Mouse (Mus musculus) cerebellum, adult 2 months (tissue): ENCODE results near the gene Bpgm.

ENCODE experiments used
- CTCF ChIP-seq: fragments of 200-500 bp; IDR thresholded peaks from 2 replicates; pipeline ENCODE4 v1.5.1; 2011; ENCODE audit warnings: low read depth, mild to moderate bottlenecking, control low read depth, low read length, moderate library complexity, borderline replicate concordance; ENCODE audit not compliant: insufficient read depth
- POLR2A ChIP-seq: fragments of 200-500 bp; IDR thresholded peaks from 2 replicates; pipeline ENCODE4 v1.6.1; 2011; ENCODE audit warnings: low read length, control low read depth, borderline replicate concordance; ENCODE audit not compliant: insufficient read depth

GRCm38 (mm10) chr6:34497991-34498625 lies 22.1 kb downstream of the Bpgm start:
- TF ChIP-seq CTCF = no peak
- TF ChIP-seq POLR2A = no peak
